Mouse (Mus musculus) yolk sac, embryonic 10.5 days (tissue): ENCODE results near the gene Gm20379.
A peak's percentile ranks its signal among the peaks of the same experiment; 100 is the strongest.

Experiments
- DNase-seq: peaks from one replicate; pipeline ENCODE4 v3.0.0-alpha.2; 2017; ENCODE audit warnings: low spot score

The Gm20379 gene

DNA sequence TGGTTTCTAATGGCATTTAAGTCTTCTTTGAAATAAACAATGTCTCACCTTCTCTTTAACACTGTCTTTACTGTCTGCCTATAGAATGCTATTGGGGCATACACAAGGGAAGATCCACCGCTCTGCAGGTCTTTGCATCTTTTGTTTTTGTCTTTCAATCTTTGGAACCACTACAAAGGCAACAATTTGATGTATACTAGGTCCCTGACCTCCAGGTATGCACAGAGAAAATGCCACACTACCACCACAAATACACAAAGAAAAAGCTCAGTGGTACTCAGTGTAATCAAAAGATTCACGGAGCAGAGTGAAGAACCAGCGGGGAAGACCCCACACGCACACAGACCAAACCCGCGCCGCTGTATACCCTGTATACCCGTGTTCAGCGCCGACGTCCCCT, at the start of gene Gm20379:
TSS of gene Gm20379 (plus strand) at position 301 of the 400 bp plus-strand sequence.
- no peak for DNase-seq

- DNase-seq = no peak
Observed at GRCm38 (mm10) chr13:92261329-92261728, 44.5 kb upstream of the Gm20379 start.

DNA sequence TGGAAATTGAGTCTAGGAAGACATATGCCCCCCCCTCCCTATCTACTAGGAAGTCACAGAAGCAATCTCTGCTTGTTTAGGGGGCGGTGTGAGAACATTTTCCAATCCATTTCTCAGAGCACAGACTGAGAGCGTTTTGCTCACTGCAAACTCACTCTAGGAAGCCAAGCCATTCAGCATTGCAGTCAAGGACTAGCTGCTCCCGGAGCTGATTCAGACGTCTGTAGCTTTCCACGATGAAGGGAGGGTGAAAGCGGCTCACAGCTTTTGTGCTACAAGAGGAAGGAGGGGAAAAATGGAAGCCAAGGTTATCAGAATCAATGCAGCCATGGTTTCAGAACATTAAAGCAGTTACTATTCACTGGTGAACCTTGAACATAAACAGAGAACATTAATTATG, 42.2 kb upstream of the Gm20379 start:
- no peak for DNase-seq

DNA sequence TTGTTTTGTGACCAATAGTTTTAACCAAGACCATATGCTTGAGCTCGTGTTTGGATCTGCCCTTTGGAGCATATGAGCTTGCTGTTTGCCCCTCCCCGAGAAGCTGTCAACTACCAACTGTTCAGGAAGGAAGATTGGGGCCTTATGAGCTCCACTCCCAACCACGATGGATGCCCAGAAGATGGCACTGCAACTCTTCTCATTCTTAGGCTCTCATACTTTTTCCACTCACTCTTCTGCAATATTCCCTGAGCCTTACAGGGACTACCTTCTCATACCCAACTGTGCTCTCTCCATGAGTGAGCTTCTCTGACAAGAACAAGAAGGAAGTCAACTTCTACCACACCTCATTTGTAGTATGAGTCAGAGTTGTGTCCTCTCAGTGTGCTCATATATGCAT, 38.7 kb upstream of the Gm20379 start:
- DNase-seq = no peak

DNA sequence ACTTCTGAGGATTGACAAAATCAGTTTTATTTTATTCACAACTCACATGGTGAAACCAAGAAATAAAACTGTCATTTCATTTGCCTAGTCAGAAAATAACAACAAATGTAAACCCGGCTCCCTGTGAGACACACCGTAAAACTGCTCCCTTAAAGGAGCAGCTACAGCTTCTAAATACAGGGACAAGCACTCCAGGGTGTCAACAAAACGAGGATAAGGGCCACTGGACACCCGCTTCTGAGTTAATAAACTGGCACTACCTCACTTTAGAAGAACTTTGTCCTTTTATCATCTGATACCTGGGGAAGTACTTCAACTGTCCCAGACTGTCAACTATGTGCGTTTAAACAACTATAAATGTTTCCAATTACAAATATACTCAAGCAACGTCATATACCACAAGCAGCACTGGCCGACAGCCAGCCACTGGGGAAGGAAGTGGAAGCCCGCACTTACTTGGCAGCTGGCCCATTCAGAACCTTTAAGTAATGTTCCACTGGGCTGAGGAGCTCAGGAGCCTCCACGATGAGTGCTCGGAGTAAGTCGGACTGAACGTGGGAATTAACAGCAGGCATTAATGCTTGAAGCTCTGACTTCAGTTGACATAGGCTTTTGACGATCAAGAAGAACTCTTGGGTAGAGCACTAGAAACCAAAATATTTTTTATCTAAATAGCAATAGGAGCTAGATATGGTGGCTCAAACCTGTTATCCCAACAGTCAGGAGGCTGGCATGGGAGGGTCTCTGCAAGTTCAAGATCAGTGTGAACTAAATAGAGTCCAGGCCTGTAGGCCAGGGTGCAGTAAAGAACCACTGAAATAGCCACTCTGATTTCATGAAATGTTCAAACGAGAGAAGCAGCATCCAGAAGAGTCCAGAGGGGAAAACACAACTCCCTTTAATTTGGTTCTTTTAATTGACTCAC, 31.2 kb upstream of the Gm20379 start:
- no peak for DNase-seq

DNA sequence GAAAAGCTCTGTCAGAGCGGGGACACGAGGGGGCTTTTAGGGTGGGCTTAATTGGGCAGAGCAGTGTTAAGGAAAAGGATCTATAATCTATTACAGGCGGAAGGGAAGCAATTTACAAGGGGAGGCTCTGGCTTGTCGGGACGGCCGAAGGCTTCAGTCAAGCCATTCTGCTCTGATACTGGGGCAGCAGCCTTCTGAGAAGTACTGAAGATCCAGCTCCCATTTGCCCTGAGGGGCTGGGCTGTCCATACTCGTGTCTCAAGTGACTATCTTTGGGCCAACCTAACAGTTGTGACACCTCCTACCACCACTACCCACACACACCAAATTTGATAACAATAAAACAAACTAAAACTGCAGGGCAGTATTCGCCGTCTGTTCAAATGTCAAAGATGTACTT, 30.5 kb upstream of the Gm20379 start:
- DNase-seq = no peak

- DNase-seq = no peak
Observed at GRCm38 (mm10) chr13:92277027-92277426, 28.8 kb upstream of the Gm20379 start.

GRCm38 (mm10) chr13:92291605-92292004, 14.2 kb upstream of the Gm20379 start:
- DNase-seq = no peak

GRCm38 (mm10) chr13:92293883-92294282, 11.9 kb upstream of the Gm20379 start:
- no peak for DNase-seq

- DNase-seq = no peak
Observed at GRCm38 (mm10) chr13:92296490-92296889, 9.3 kb upstream of the Gm20379 start.

DNA sequence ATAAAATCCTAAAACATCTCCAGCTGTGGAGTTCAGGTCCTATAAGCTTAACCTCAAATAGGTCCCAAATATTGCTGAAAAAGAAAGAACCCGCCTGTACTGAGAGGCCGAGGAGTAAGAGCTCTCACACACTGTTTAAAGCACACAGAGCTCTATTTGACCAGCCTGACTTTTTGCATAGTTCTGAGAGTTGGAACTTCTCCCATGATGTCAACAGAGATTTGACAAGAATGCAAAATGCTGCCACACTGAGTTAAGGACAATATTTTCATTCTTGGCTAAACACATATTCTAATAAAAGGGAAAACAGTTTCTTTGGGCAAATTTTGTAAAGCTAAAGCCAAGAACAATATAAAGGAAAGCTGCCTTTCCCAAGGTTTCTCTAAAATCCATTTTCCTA, 8.8 kb upstream of the Gm20379 start:
- no peak for DNase-seq

DNA sequence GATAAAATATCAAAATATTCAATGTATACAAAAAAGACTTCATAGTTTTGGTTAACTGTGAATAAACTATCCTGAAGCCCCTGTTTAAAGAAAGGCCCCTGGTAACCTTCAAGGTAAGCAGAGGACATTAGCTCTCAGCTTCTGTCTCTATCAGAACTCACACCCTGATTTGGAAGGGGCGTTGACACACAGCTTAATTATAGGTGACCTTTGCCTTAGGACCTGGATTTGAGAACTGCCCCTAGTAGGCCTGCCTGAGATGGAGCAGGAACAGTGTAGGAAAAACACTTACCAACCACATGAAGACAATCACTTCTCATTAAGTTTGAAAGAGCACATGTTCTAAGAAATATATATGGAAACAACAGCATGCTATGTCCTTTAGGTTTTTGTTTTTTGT, 6.3 kb upstream of the Gm20379 start:
- DNase-seq = no peak

DNA sequence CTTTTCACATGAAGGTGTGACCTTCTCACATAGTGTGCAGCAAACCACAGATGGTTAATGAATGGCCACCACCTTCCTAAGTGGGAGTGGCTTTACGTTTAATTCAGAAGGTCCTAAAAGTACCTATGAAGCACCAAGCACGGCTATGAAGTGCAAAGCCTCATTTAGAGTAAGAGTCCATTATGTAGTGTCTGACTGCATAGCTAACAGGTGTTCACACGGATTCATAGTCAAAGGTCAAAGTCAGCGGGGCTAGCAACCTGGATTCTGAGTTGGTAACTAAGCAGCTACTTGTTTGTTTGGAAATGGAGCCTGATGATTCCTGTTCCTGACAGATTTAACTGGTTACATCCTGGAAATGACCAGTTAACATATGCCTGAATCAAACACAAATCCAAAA, 4.0 kb upstream of the Gm20379 start:
- peak; percentile 48 for DNase-seq

GRCm38 (mm10) chr13:92302466-92302865, 3.3 kb upstream of the Gm20379 start:
- DNase-seq = no peak

DNA sequence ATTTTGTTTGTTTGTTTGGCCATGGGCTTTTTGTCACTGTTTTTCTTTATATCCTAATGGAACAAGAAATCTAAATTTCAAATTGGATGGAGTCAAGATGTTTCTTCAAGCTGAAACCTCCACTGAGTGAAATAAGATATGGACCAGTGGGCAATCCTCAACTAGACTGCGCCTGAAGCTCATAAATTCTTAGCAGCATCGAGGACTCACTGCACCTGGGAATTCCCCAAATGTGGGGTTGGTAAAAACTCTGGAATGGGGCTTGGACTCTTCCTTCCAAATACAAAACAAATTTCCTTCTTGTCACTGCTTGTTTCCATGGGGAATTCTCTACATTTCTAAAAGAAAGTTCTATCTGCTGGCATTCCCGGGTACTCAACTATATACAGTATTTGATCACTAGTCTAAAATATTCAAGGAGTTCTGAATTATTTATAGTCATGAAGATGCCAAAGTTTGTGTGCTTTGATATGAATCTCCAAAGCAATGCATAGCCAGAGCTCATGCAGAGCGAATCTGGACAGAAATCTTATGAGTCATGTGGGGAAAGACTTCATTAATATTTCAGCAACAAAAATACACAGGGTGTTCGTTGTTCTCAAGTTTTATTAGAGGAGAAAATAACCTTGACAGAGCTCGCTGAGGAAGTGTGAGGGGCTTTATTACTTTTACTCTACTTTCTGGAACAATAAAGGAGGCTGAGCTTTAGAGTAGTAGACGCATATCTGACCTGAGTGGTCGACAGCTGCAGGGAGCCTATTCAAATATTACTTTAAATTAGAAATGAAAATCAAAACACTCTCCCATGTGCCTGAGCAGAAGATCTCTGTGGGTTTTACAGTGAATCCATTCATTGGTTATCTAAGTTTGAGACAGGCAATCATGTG, 2.5 kb upstream of the Gm20379 start:
- DNase-seq = no peak

- no peak for DNase-seq
Observed at GRCm38 (mm10) chr13:92304291-92304690, 1.5 kb upstream of the Gm20379 start.

GRCm38 (mm10) chr13:92314613-92315012, 8.8 kb downstream of the Gm20379 start:
- DNase-seq = no peak

GRCm38 (mm10) chr13:92320770-92321169, 15.0 kb downstream of the Gm20379 start:
- no peak for DNase-seq

DNA sequence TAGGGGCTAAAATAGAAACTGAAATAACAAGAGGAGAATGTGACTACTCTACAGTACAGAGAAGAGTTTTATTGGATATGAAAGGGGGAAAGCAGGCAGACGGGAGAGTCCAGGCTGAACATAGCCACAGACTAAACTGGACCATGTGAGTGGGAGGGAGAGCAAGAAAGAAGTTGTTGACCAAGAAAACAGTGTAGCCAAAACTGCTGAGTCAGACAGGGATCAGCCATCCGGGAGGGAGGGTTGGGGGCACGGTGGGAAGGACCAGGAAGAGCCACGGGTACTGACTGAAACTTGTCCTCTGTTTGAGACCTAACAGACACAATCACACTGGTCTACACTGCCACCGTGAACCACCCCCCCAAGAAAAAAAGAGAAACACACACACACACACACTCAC, 20.2 kb downstream of the Gm20379 start:
- no peak for DNase-seq

GRCm38 (mm10) chr13:92328000-92328399, 22.2 kb downstream of the Gm20379 start:
- DNase-seq = no peak

DNA sequence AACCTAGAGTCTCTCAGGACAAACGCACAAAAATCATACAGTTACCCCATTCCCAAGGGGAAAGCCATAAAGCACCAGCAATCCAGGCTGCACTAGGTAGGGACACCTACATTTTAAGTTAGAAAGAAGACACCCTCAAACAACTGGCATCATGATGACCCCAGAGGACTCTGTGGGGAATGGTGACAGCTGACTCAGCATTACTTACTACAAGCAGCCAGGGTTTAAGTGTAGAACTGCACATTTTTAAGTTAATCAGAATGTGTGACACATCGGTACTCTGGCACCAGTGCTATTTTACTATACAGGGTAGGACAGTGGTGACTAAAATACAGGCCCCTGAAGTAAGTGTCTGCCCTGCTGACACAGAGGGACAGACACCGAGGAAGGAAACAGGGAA, 24.8 kb downstream of the Gm20379 start:
- no peak for DNase-seq

DNA sequence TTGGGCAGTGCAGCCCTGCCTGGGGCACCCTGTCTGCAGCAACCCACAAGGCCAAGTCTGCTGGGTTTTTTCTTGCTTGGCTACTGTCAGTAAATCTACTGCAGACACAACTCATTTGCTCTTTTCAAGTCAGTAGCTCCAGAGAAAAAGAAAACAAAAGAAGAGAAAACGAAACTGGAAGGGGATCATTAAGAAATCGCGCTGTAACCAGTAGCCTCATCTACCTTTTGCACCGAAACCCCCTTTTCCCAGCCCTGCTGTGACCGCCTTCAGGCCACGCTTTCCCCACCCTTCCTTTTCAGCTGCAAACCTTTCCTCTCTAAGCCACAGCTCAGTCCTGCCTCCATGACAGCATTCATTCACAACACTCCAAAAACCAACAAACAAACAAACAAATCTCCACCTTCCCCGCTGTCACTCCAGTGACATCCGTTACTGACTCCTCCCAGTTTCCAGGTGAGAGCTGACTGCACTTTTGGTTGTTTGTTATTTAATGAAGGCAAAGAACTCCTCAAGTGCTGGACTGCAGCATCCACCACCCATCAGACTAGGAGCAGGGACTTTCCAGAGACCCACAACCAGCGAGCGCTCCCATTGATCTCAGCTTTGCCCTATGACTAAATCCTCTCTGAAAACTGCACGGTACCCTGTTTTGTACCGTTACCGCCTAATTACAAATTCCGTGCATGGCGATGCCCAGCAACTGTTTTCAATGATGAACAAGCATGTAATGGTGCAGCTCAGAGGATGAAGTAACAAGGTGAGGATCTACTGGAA, 26.5 kb downstream of the Gm20379 start:
- no peak for DNase-seq
